Mouse (Mus musculus): ENCODE measurements around the gene AI661453.

GRCm38 (mm10) chr17:47454675-47455074 lies 18.3 kb downstream of the AI661453 start:
- TF ChIP-seq POLR2A (IDR thresholded peaks at IDR 0.05; ENCODE audit: low read depth, low read length) (no peak), CTCF (IDR thresholded peaks at IDR 0.05; ENCODE audit: borderline replicate concordance, insufficient read depth, low read length) (no peak)

All from embryonic fibroblast, embryonic 13.5 days (primary cell).